Mouse (Mus musculus): ENCODE measurements around the gene Bcl7b. TPM values are rescaled to one million over a fixed set of nuclear protein-coding genes. Genes with fewer than 3 reads are reported as not detected.

Bcl7b gene
- polyA plus RNA-seq, 1 experiment from 2014 or later: 43.0 TPM

DNA sequence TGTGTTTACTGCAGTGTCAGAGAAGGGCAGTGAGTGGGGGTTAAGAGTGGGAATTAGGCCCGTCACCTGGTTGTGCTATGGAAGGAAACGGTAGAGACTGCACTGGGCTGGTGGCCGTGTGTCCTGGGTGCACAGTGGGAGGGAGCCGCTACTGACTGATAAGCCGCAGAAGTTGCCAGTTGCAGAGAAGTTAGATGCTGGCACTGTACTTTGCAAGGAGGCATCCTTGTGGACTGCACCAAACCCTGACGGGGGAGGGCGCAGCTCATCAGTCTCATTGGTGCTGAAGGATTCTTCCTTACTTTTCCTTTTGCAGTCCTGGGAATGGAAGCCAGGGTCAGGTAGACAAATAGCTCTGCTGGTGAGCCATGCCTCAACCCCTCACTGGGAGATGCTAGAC lies 6.4 kb upstream of the Bcl7b start:
- no peak overlapping the region for H3K4me2 ChIP-seq (ENCODE audit: low read length)
- H3K9me3 ChIP-seq (ENCODE audit: control insufficient read depth, low read length): no peaks in the 10 kb centered on the region
- no peaks in the 10 kb centered on the region for H3K27me3 ChIP-seq (ENCODE audit: control insufficient read depth, insufficient read depth, low read length)
- no peak overlapping the region for H3K27ac ChIP-seq (replicated peaks; ENCODE audit: low read depth, low read length)
- 93% methylated on average over 7 of the region's 7 CpGs for WGBS
- no peaks in the 10 kb centered on the region for H3K4me1 ChIP-seq (ENCODE audit: control insufficient read depth, insufficient read depth, low read length)
- no peak for DNase-seq
- no peak overlapping the region for H3K4me3 ChIP-seq (replicated peaks; ENCODE audit: low read depth, low read length)
- no peak overlapping the region for H3K9ac ChIP-seq (replicated peaks; ENCODE audit: low read length)
- no peak for ATAC-seq (ENCODE audit: low FRiP score, low TSS enrichment)
- peaks cover 49% of the 10 kb centered on the region for H3K36me3 ChIP-seq (ENCODE audit: control insufficient read depth, insufficient read depth, low read length)

DNA sequence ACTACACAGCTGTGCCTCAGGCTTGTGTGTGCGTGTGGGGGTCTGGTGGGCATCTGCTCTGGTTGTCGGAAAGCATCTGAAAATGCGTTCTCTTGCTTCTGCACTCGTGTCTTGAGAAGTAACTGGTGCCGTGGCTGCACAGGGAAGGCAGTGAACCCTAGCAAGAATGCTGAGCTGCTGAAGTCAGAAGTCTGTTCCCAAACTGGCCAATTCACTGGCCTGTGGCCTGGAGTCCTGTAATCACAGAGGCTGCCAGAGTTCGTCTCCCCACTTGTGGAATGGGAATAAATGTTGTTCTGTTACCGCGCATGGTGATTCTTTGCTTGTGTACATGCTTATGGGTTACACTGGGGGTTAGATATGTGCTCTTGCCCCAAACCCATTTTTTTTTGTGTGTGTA lies 5.7 kb upstream of the Bcl7b start:
- Histone ChIP-seq H3K27ac (replicated peaks; ENCODE audit: low read depth, low read length) (no peak overlapping the region), H3K36me3 (ENCODE audit: control insufficient read depth, insufficient read depth, low read length) (peaks cover 46% of the 10 kb centered on the region)
- 92% methylated on average over 8 of the region's 8 CpGs for WGBS

DNA sequence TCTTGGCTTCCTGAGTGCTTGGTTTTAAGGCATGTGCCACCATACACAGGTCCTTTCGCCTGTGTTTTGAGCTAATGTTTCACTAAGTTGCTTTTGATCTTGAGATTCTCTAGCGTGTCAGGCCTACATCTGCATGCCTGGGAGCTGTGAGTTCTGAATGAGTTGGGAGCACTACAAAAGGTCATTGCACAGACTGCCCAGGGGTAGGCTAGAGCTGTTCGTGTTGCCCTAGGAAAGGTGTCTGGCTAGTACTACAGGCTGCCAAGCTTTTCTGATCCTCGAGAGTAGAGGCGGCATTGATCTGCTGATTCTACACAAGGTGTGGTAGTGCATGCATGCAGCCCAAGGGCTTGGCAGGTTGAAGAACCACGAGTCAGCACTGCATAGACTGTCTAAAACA lies 5.3 kb upstream of the Bcl7b start:
- Histone ChIP-seq H3K4me2 (ENCODE audit: low read length) (no peak overlapping the region), H3K9me3 (ENCODE audit: control insufficient read depth, low read length) (no peaks in the 10 kb centered on the region), H3K4me3 (replicated peaks; ENCODE audit: low read depth, low read length) (no peak overlapping the region), H3K36me3 (ENCODE audit: control insufficient read depth, insufficient read depth, low read length) (peaks cover 46% of the 10 kb centered on the region), H3K4me1 (ENCODE audit: control insufficient read depth, insufficient read depth, low read length) (no peaks in the 10 kb centered on the region), H3K9ac (replicated peaks; ENCODE audit: low read length) (no peak overlapping the region), H3K27ac (replicated peaks; ENCODE audit: low read depth, low read length) (no peak overlapping the region), H3K27me3 (ENCODE audit: control insufficient read depth, insufficient read depth, low read length) (no peaks in the 10 kb centered on the region)
- no peak for ATAC-seq (ENCODE audit: low FRiP score, low TSS enrichment)
- DNase-seq: no peak
- WGBS: 93% methylated on average over 6 of the region's 6 CpGs

More for the DNA sequence above, 5.7 kb upstream of the Bcl7b start:
- Histone ChIP-seq H3K4me3 (replicated peaks; ENCODE audit: low read depth, low read length) (no peak overlapping the region), H3K9me3 (ENCODE audit: control insufficient read depth, low read length) (no peaks in the 10 kb centered on the region), H3K9ac (replicated peaks; ENCODE audit: low read length) (no peak overlapping the region), H3K4me1 (ENCODE audit: control insufficient read depth, insufficient read depth, low read length) (no peaks in the 10 kb centered on the region), H3K27me3 (ENCODE audit: control insufficient read depth, insufficient read depth, low read length) (no peaks in the 10 kb centered on the region), H3K4me2 (ENCODE audit: low read length) (no peak overlapping the region)
- no peak for DNase-seq
- ATAC-seq (ENCODE audit: low FRiP score, low TSS enrichment): no peak

DNA sequence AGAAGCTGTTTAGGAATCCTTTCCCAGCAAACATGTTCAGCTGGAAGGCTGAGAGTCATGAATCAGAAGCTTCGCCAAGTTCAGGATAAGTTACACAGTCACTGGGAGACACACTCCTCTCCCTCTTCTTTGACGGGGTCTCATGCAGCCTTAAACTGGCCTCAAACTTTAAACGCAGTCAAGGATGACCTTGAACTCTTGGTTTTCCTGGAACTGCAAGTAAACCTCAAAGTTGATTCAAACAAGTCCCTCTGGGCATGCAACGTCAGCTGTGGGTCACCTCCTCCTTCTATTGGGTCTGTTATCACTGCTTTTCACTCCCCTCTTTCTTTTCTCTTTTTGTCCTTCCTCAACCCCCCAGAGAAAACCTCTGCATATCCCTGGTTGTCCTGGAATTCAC lies 1.2 kb upstream of the Bcl7b start:
- Histone ChIP-seq H3K36me3 (ENCODE audit: control insufficient read depth, insufficient read depth, low read length) (peaks cover 18% of the 10 kb centered on the region), H3K9ac (replicated peaks; ENCODE audit: low read length) (no peak overlapping the region), H3K27me3 (ENCODE audit: control insufficient read depth, insufficient read depth, low read length) (no peaks in the 10 kb centered on the region), H3K27ac (replicated peaks; ENCODE audit: low read depth, low read length) (no peak overlapping the region), H3K4me2 (ENCODE audit: low read length) (no peak overlapping the region), H3K9me3 (ENCODE audit: control insufficient read depth, low read length) (no peaks in the 10 kb centered on the region), H3K4me1 (ENCODE audit: control insufficient read depth, insufficient read depth, low read length) (no peaks in the 10 kb centered on the region; the same call in 1 of the 2 replicates), H3K4me3 (replicated peaks; ENCODE audit: low read depth, low read length) (no peak overlapping the region)
- 90% methylated on average over 4 of the region's 4 CpGs for WGBS
- DNase-seq (no peak), ATAC-seq (ENCODE audit: low FRiP score, low TSS enrichment) (no peak)

DNA sequence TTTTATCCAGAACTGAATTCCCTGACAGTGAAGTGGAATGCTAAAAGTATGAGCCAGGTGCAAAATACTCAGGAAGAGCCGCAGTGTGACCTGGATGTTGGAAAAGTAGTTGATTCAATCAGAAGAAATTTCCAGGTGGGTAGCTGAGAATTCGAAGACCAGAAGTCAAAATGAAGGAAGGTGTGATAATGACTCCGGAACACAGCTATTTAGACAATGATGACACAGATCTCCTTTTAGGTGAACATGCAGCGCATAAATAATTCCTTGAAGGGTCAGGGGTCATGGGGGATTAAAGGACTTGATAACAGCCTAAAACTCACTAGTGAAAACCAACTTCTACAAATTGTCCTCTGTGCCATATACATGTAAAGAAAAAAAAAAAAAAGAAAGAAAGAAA lies 614 bp upstream of the Bcl7b start:
- Histone ChIP-seq H3K27me3 (ENCODE audit: control insufficient read depth, insufficient read depth, low read length) (no peaks in the 10 kb centered on the region), H3K27ac (replicated peaks; ENCODE audit: low read depth, low read length) (no peak overlapping the region), H3K4me3 (replicated peaks; ENCODE audit: low read depth, low read length) (no peak overlapping the region), H3K9ac (replicated peaks; ENCODE audit: low read length) (no peak overlapping the region), H3K4me1 (ENCODE audit: control insufficient read depth, insufficient read depth, low read length) (no peaks in the 10 kb centered on the region; the same call in 1 of the 2 replicates), H3K9me3 (ENCODE audit: control insufficient read depth, low read length) (no peaks in the 10 kb centered on the region), H3K36me3 (ENCODE audit: control insufficient read depth, insufficient read depth, low read length) (peaks cover 20% of the 10 kb centered on the region), H3K4me2 (ENCODE audit: low read length) (peak overlapping the region; percentile 65)
- ATAC-seq (ENCODE audit: low FRiP score, low TSS enrichment) (no peak), DNase-seq (no peak)
- 93% methylated on average over 4 of the region's 4 CpGs for WGBS

DNA sequence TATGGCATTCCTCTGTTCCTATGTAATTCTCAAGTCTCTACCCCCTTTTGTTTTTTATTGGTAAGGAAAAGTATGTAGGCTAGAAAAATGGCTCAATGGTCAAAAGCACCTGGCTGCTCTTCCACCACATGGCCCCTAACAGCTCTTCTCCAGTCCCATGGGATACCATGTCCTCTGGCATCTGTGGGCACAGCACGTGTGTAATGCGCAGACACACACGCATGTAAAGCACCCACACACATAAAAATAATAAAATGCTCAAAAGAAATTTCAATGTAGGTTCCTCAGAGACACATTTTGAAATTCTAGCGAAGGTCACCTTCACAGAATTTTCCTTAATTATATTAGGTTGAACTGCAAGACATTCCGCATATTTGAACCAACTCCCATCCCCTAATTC lies 1.4 kb downstream of the Bcl7b start:
- Histone ChIP-seq H3K9me3 (ENCODE audit: control insufficient read depth, low read length) (no peaks in the 10 kb centered on the region), H3K27ac (replicated peaks; ENCODE audit: low read depth, low read length) (no peak overlapping the region), H3K9ac (replicated peaks; ENCODE audit: low read length) (peak overlapping the region; percentile 86; the same call in 1 of the 2 replicates), H3K4me3 (replicated peaks; ENCODE audit: low read depth, low read length) (peak overlapping the region; percentile 65), H3K27me3 (ENCODE audit: control insufficient read depth, insufficient read depth, low read length) (no peaks in the 10 kb centered on the region), H3K4me2 (ENCODE audit: low read length) (peak overlapping the region; percentile 63), H3K4me1 (ENCODE audit: control insufficient read depth, insufficient read depth, low read length) (no peaks in the 10 kb centered on the region; the same call in 1 of the 2 replicates), H3K36me3 (ENCODE audit: control insufficient read depth, insufficient read depth, low read length) (peaks cover 32% of the 10 kb centered on the region)
- 88% methylated on average over 5 of the region's 5 CpGs for WGBS
- ATAC-seq (ENCODE audit: low FRiP score, low TSS enrichment) (no peak), DNase-seq (no peak)

DNA sequence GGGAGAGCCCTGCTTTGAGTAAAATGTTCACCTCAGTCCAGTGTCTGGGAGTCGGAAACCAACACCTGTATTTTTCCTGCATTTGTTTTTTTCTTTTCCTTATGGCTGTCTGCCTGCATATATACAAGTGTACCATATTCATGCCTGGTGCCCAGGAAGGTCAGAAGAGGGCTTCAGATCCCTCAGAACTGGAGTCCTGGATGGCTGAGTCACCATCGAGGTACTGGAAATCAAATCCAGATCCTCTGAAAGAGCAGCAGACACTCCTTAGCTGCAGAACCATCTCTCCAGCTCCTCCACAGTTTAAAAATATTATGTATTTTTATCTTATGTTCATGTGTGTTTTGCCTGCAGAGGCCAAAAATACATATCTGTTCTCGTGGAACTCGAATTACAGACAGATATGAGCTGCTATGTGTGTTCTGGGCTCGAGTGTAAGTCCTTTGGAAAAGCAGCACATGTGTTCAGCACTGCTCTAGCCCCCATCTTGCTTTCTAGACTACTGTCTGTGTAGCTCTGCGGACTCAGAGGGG lies 3.7 kb downstream of the Bcl7b start:
- H3K27me3 ChIP-seq (ENCODE audit: control insufficient read depth, insufficient read depth, low read length): no peaks in the 10 kb centered on the region
- no peak for ATAC-seq (ENCODE audit: low FRiP score, low TSS enrichment)
- no peaks in the 10 kb centered on the region; the same call in 1 of the 2 replicates for H3K4me1 ChIP-seq (ENCODE audit: control insufficient read depth, insufficient read depth, low read length)
- no peak for DNase-seq
- peaks cover 46% of the 10 kb centered on the region for H3K36me3 ChIP-seq (ENCODE audit: control insufficient read depth, insufficient read depth, low read length)
- no peak overlapping the region for H3K4me3 ChIP-seq (replicated peaks; ENCODE audit: low read depth, low read length)
- H3K9ac ChIP-seq (replicated peaks; ENCODE audit: low read length): no peak overlapping the region
- no peaks in the 10 kb centered on the region for H3K9me3 ChIP-seq (ENCODE audit: control insufficient read depth, low read length)
- no peak overlapping the region for H3K27ac ChIP-seq (replicated peaks; ENCODE audit: low read depth, low read length)
- no peak overlapping the region for H3K4me2 ChIP-seq (ENCODE audit: low read length)
- WGBS: 96% methylated on average over 6 of the region's 6 CpGs

DNA sequence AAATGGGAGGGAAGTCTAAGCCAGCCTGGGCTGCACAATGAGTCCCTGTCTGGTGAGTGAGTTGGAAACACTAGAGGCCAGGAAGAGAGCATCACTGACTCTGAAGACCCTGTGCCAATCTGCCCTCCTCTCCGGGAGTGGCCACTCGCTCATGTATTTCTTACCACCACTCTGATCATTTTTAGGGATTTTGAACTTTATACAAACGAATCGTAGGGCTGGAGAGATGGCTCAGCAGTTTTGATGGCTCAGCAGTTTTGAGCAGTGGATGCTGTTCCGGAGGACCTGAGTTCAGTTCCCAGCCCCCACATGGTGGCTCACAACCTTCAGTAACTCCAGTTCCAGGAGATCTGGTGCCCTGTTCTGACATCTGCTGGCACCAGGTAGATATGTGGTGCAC lies 4.9 kb downstream of the Bcl7b start:
- ATAC-seq (ENCODE audit: low FRiP score, low TSS enrichment) (no peak), DNase-seq (no peak)
- H3K9ac ChIP-seq (replicated peaks; ENCODE audit: low read length): no peak overlapping the region
- H3K9me3 ChIP-seq (ENCODE audit: control insufficient read depth, low read length): no peaks in the 10 kb centered on the region
- no peak overlapping the region for H3K4me2 ChIP-seq (ENCODE audit: low read length)
- 99% methylated on average over 5 of the region's 5 CpGs for WGBS
- no peak overlapping the region for H3K27ac ChIP-seq (replicated peaks; ENCODE audit: low read depth, low read length)
- peaks cover 56% of the 10 kb centered on the region for H3K36me3 ChIP-seq (ENCODE audit: control insufficient read depth, insufficient read depth, low read length)
- H3K4me1 ChIP-seq (ENCODE audit: control insufficient read depth, insufficient read depth, low read length): no peaks in the 10 kb centered on the region; the same call in 1 of the 2 replicates
- no peaks in the 10 kb centered on the region for H3K27me3 ChIP-seq (ENCODE audit: control insufficient read depth, insufficient read depth, low read length)
- H3K4me3 ChIP-seq (replicated peaks; ENCODE audit: low read depth, low read length): no peak overlapping the region

DNA sequence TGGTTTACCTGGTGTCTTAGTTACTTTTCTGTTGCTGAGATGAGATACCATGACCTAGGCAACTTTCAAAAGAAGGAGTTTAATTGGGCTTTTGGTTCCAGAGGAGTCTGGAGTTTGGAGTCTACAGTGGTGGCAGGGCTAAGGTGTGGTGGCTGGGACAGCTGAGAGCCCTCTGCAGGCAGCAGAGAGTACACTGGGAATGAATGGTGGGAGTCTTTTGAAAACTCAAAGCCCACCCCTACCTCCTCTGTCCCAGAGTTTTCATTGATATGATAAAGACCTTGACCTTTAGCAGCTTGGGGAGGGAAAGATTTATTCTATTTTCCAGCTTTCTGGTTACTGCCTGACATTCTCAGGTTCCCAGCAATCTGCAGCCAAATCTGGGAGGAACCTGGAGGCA lies 7.0 kb downstream of the Bcl7b start:
- ATAC-seq (ENCODE audit: low FRiP score, low TSS enrichment) (no peak), DNase-seq (no peak)
- H3K27ac ChIP-seq (replicated peaks; ENCODE audit: low read depth, low read length): no peak overlapping the region
- H3K9ac ChIP-seq (replicated peaks; ENCODE audit: low read length): no peak overlapping the region
- no peaks in the 10 kb centered on the region for H3K27me3 ChIP-seq (ENCODE audit: control insufficient read depth, insufficient read depth, low read length)
- no peaks in the 10 kb centered on the region for H3K4me1 ChIP-seq (ENCODE audit: control insufficient read depth, insufficient read depth, low read length)
- peaks cover 77% of the 10 kb centered on the region for H3K36me3 ChIP-seq (ENCODE audit: control insufficient read depth, insufficient read depth, low read length)
- no peaks in the 10 kb centered on the region for H3K9me3 ChIP-seq (ENCODE audit: control insufficient read depth, low read length)
- no peak overlapping the region for H3K4me2 ChIP-seq (ENCODE audit: low read length)
- no peak overlapping the region for H3K4me3 ChIP-seq (replicated peaks; ENCODE audit: low read depth, low read length)
